Mouse (Mus musculus) left cerebral cortex, postnatal 25 days (tissue): ENCODE measurements at regions not wholly inside any gene's neighbourhood (a gene's known extent, or its start where the extent isn't known, plus 50 kb on each side); places are given as distances from the start of the nearest gene placed in this dataset.
"Not testable (repeated sequence)": the region's sequence is repeated elsewhere in the genome, so short reads cannot be mapped to it uniquely, and the experiment has no call there.

ENCODE experiments used
- DNase-seq, 2 experiments: peaks; one replicate each; pipeline ENCODE4 v3.0.0; 2022; ENCODE audit warnings: low spot score in 2 of 2, mixed read lengths in 1 of 2
- intact Hi-C: fragments of 180-260 bp; cut with DNase I; formaldehyde crosslinking; loops from one replicate; pipeline ENCODE4 v1.15.1; 2025

- no peak for DNase-seq
- intact Hi-C loops, result no loop called here
Measured at GRCm38 (mm10) chr3:78594718-78595236, 691.5 kb downstream of the Rapgef2 start.

GRCm38 (mm10) chr3:78594305-78594704 lies 692.0 kb downstream of the Rapgef2 start:
- no peak for DNase-seq
- intact Hi-C loops, result no loop called here

- no peak for DNase-seq
- intact Hi-C loops, result no loop called here
Measured at GRCm38 (mm10) chr3:78586639-78587038, 699.7 kb downstream of the Rapgef2 start.

- intact Hi-C loops, result no loop called here
- DNase-seq, result peak; percentile 21 to 45
Measured at GRCm38 (mm10) chr3:78581868-78582267, 704.4 kb downstream of the Rapgef2 start.

GRCm38 (mm10) chr3:78581100-78581499 lies 705.2 kb downstream of the Rapgef2 start:
- intact Hi-C loops, result no loop called here

GRCm38 (mm10) chr3:78575667-78576464 lies 710.5 kb downstream of the Rapgef2 start:
- no peak for DNase-seq
- intact Hi-C loops, result no loop called here

More at GRCm38 (mm10) chr3:78581100-78581499, 705.2 kb downstream of the Rapgef2 start:
- DNase-seq, result no peak

- DNase-seq, result no peak
- intact Hi-C loops, result no loop called here
Measured at GRCm38 (mm10) chr3:78574807-78575206, 711.5 kb downstream of the Rapgef2 start.

GRCm38 (mm10) chr3:78573299-78573698 lies 713.0 kb downstream of the Rapgef2 start:
- DNase-seq, result no peak
- intact Hi-C loops, result no loop called here

GRCm38 (mm10) chr3:78564926-78565325 lies 721.4 kb downstream of the Rapgef2 start:
- intact Hi-C loops, DNase-seq: not testable (repeated sequence)
